Mouse (Mus musculus): ENCODE results near the gene Sbf1.

Sbf1 gene

DNA sequence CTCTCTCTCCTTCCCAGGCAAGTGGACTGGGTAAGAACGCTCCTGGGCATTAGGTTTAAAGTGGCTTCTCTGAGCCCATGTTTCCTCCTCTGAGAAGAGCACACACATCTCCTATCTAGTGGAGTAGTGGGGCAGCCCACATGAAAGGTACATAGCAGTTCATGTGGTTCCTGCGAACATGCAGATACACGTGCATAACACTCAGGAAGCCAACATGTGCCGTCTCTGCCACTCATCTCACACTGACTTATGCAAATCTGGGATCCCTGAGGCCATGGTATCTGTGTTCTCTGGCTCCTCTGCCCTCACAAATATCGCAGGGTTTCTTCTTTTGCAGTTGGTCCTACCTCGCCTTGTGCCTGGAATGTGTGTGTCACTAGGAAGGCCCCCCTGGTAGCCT lies 32.6 kb downstream of the Sbf1 start:
- DNase-seq = no peak

DNA sequence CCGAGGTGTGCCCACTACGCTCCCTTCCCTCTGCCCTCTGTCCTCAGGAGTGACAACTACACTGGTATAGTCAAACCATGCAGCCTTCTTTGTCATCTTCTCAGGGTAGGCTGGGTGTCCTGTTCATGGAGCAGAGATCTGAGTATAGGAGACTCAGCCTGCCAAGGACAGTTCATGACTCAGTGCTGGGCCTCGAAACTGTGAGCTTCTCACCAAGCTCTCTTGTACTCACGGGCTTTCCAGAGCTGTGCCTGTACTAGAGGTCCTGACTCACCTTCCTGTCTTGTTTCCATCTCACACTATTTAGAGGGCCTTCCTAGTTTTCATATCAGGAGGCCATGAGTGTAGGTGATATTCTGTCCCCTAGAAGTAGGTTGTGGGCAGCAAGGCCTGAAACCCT lies 37.7 kb downstream of the Sbf1 start:
- no peak for DNase-seq

DNA sequence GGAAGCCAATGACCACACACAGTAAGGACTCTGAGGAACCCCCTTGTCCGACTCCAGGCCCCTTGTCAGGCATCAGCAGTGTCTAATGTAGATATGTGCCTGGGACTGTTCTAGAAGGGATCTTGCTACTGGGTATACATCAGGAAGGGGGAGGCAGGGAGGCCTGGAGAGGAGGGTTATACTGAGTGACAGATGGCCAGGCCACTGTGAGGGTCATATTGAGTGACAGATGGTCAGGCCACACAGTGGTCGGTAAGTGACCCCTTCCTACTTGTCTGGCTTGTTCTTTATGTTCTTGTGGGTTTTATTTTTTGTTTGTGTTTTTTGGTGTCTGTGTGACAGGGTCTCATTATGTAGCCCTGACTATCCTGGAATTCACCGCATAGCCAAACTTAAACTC lies 39.6 kb downstream of the Sbf1 start:
- no peak for DNase-seq

DNA sequence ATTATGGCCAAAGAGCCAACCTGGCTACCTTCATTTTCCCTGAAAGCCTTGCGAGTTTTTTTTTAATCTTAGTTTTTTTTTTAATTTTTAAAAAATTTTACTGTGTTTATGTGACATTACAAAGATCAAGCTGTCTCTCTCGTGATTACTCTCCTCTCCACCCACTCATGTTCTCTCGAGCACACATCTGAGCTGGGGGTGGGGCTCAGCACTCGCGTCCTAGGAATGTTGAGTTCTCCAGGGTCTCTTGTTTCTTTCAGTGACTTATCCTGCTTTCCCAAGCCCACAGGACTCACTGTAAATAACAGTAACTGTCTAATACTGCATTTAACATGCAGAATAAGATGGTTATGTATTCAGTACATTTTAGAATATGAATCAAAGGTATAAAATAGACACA lies 50.6 kb downstream of the Sbf1 start:
- no peak for DNase-seq

DNA sequence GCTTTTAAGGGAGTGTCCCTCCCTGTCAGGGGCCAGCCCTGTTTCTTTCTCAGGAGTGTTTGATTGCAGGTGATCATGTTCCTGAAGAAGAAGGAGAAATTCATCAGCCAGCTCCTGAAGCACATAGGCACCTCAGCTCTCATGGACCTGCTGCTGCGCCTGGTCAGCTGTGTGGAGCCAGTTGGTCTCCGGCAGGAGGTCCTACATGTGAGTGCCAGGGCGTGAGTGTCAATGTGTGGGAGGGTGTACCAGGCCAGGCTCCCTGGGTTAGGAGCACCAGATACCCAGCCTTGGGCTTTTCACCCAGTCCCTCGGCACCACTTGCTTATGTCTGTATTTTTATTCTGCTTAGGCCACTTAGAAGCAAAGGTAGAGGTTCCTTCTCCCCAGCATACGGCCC lies 56.1 kb downstream of the Sbf1 start:
- DNase-seq = no peak

DNA sequence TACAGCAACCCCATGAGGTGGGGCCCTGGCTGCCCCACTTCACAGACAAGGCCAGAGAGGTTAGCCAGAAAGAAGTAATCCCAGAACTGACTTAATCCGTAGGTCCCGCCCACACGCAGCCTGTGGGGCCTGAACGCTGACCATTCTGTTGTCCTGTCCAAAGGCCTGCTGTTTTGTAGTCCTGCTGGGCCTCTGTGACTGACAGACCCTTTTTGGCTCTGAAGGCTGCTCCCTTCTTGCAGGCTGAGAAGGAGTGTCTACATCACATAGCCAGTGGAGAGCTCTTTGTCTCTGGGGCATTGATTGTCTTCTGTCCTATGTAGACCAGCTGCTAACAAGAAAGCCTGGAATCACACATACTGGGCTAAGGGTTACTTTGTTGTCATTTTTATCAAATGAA lies 59.8 kb downstream of the Sbf1 start:
- no peak for DNase-seq

DNA sequence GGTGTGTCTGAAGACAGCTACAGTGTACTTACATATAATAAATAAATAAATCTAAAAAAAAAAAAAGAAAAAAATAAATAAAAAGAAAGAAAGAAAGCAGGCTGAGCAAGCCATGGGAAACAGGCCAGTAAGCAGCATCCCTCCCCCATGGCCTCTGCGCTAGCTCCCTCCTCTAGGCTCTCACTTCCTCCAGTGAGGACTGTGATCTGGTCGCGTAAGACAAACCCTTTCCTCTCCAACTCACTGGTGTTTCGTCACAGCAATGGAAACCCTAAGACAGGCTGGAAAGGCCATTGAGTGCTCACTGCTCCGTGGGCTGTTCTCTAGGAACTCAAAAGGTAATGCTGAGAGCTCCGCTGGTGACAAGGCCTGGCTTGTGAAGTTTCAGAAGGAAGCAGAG lies 66.0 kb downstream of the Sbf1 start:
- DNase-seq = no peak

- peak; percentile 27 for DNase-seq
Observed at GRCm38 (mm10) chr15:89241025-89241424, 74.1 kb downstream of the Sbf1 start.

DNA sequence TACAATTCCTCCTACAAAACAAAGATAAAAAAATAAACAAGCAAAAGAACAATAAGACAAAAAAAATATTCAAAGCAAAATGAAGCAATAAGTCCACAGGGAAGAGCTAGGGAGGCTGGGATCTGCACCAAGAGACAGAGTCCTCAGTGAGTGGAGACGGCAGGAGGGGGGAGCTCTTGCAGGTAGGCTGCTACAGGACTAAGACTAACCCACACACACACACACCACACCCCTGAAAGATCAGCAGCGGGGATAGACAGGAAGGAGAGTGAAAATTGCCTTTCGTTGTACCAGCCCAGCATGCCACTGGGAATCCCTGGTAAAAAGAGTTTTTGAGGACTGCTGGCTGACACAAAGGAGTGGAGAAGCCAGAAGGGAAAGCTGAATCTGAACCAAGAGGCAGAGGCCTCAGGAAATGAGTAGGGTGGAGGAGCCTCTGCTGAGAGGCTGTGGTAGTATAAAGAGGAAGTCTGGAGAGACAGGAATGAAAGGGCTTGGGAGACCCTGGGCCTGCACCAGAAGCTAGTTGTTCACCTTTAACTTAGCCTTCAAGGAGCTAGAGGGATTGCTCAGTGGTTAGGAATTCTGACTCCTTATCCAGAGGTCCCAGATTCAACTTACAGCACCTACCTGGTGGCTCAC lies 75.2 kb downstream of the Sbf1 start:
- no peak for DNase-seq

Data from kidney, adult 9 months (tissue).